Mouse (Mus musculus): ENCODE results near the gene Gm8764. TPM values are rescaled to one million over a fixed set of nuclear protein-coding genes. Genes with fewer than 3 reads are reported as not detected.

Gm8764 gene
- polyA plus RNA-seq, 1 experiment from 2014 or later, result not detected

DNA sequence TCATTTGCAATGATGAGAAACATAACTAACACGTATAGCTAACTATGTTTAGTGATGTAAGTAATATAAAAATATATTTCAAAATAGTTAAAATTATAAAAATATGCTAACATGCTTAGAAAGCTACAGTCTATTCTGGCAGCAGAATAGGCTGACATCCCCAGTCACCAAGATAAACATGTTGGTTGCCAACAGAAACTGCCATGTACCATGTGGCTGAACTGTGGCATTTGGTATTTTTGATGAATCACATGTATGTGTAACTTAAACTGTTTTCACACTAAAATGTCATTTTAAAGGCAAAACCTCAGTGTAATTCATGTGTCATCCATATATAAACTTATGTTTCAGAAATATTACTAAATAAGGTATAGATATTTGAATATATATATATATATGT is 49.8 kb downstream of the Gm8764 start:
- Histone ChIP-seq H3K27ac (ENCODE audit: low read depth, low read length) (no peak overlapping the region), H3K4me2 (no peak overlapping the region), H3K9me3 (ENCODE audit: control insufficient read depth, low read length) (no peaks in the 10 kb centered on the region), H3K4me3 (ENCODE audit: low read depth, low read length) (no peak overlapping the region), H3K27me3 (ENCODE audit: control insufficient read depth, insufficient read depth, low read length) (no peaks in the 10 kb centered on the region), H3K4me1 (ENCODE audit: control insufficient read depth, insufficient read depth, low read length) (no peaks in the 10 kb centered on the region), H3K9ac (ENCODE audit: low read length) (no peak overlapping the region), H3K36me3 (ENCODE audit: control insufficient read depth, insufficient read depth, low read length) (no peaks in the 10 kb centered on the region)
- DNase-seq (ENCODE audit: low spot score, missing footprints), result no peak
- WGBS, result 92% methylated on average over 1 of the region's 1 CpGs
- ATAC-seq (ENCODE audit: low FRiP score), result no peak

DNA sequence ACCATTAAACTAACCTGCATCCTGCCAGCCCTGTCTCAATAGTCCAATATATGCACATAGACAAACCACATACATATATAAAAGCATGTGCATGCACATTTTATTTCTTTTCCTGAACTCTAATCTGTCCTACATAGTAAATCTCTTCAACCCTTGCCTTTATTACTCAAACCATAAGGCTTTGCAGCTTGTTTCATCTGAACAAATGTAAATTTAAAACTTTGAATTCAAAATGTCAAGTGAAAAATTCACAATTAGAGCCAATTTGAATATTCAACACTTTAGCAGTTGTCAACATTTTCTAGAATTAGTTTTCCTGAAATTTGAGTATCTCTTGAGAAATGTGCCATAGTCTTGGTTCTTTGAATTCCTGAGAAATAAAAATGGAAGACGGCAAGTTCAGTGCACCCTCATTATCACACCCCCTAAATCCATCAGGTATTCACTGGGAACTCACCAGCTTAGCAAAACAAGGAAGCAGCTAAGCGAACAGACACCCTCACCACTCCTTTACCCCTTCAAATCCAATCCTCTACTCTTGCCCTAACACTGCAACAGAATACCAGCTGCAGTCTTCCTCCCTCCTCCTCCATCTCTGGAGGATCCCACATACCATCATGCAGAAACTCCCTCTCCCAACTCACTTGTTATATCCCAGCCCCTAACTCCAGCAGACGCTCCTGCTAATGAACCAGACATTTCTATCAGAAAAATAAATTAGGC is 50.6 kb downstream of the Gm8764 start:
- Histone ChIP-seq H3K4me1 (ENCODE audit: control insufficient read depth, insufficient read depth, low read length) (no peaks in the 10 kb centered on the region), H3K4me2 (no peak overlapping the region), H3K9ac (ENCODE audit: low read length) (no peak overlapping the region), H3K27me3 (ENCODE audit: control insufficient read depth, insufficient read depth, low read length) (no peaks in the 10 kb centered on the region), H3K4me3 (ENCODE audit: low read depth, low read length) (no peak overlapping the region), H3K36me3 (ENCODE audit: control insufficient read depth, insufficient read depth, low read length) (no peaks in the 10 kb centered on the region), H3K9me3 (ENCODE audit: control insufficient read depth, low read length) (no peaks in the 10 kb centered on the region), H3K27ac (ENCODE audit: low read depth, low read length) (no peak overlapping the region)
- 77% methylated on average over 3 of the region's 3 CpGs for whole genome bisulfite sequencing
- DNase-seq (ENCODE audit: low spot score, missing footprints) (no peak), ATAC-seq (ENCODE audit: low FRiP score) (no peak)

Other genes starting within 250 kb of the Gm8764 start
- not detected in 2 replicates for gene Gm21293, start 17.0 kb upstream of the Gm8764 start, polyA plus RNA-seq (2014; fragmentation: Nextera tagmentation; extraction: Ambion mirVana)
- gene Gm6763, start 8.5 kb upstream of the Gm8764 start, polyA plus RNA-seq (2014; fragmentation: Nextera tagmentation; extraction: Ambion mirVana), result not detected in 2 replicates
- gene Gm21304, start 8.5 kb downstream of the Gm8764 start, polyA plus RNA-seq (2014; fragmentation: Nextera tagmentation; extraction: Ambion mirVana), result not detected in 2 replicates
- gene Gm21312, start 17.0 kb downstream of the Gm8764 start, polyA plus RNA-seq (2014; fragmentation: Nextera tagmentation; extraction: Ambion mirVana), result not detected in 2 replicates
- gene Gm20765, start 25.5 kb downstream of the Gm8764 start, polyA plus RNA-seq (2014; fragmentation: Nextera tagmentation; extraction: Ambion mirVana), result not detected in 2 replicates
- not detected in 2 replicates for gene Gm4340, start 34.0 kb downstream of the Gm8764 start, polyA plus RNA-seq (2014; fragmentation: Nextera tagmentation; extraction: Ambion mirVana)

Data from midbrain, embryonic 11.5 days (tissue).